Mouse (Mus musculus): ENCODE results near the gene Myo1h. TPM values are rescaled to one million over a fixed set of nuclear protein-coding genes. Genes with fewer than 3 reads are reported as not detected.

Gene Myo1h
- polyA plus RNA-seq, 1 experiment from 2014 or later: 2.2 TPM

- Histone ChIP-seq H3K27ac (no peak overlapping the region), H3K4me2 (no peak overlapping the region), H3K4me1 (peaks cover 19% of the 10 kb centered on the region), H3K36me3 (no peaks in the 10 kb centered on the region), H3K9ac (no peak overlapping the region), H3K27me3 (no peaks in the 10 kb centered on the region), H3K9me3 (no peaks in the 10 kb centered on the region), H3K4me3 (no peak overlapping the region)
- WGBS: 37% methylated on average over 18 of the region's 18 CpGs
- ATAC-seq (ENCODE audit: insufficient number of reproducible peaks, low FRiP score, low TSS enrichment, low read depth): no peak
Measured at GRCm38 (mm10) chr5:114298212-114298894, 9.4 kb downstream of the Myo1h start.

- Histone ChIP-seq H3K36me3 (no peaks in the 10 kb centered on the region), H3K27ac (no peak overlapping the region), H3K4me3 (no peak overlapping the region), H3K9ac (no peak overlapping the region), H3K9me3 (no peaks in the 10 kb centered on the region), H3K4me1 (peaks cover 19% of the 10 kb centered on the region), H3K27me3 (no peaks in the 10 kb centered on the region), H3K4me2 (no peak overlapping the region)
- no peak for ATAC-seq (ENCODE audit: insufficient number of reproducible peaks, low FRiP score, low TSS enrichment, low read depth)
- WGBS: 61% methylated on average over 22 of the region's 22 CpGs
Measured at GRCm38 (mm10) chr5:114299156-114299855, 10.3 kb downstream of the Myo1h start.

DNA sequence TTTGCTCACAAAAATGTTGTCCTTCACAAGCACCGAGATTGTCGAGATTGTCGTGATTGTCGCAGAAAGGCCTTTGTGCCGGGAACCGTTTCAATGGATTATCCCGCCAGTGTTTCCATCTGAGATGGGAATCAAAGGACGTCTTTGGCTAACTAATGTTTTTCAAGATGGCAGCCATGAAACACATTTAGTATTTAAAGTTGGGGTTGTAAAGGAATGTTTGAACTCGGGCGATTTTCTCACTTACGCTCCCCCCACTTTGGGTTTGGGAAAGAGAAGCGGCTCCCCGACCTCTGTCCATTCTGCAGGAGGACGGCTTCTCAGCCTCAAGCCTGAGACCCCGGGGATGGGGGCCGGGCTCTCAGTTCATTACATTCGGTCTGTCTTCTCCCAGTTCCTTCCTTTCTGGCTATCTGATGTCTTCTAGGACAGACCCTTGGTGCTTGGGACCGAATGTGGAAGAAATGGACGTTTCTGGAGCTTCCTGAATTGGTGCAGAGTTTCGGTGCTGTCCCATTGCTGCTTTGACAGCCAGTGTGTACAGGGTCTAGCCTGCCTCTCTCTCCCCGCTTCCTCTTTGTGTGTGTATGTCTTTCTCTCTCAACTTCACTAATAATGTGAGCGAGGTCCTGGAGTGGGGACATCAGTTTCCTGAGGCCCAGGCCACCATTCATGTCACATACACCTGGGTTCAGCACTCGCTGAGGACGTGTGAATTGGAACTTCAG, 11.1 kb downstream of the Myo1h start:
- Histone ChIP-seq H3K4me3 (no peak overlapping the region), H3K27ac (no peak overlapping the region), H3K4me1 (peaks cover 19% of the 10 kb centered on the region), H3K9ac (no peak overlapping the region), H3K27me3 (no peaks in the 10 kb centered on the region), H3K9me3 (no peaks in the 10 kb centered on the region), H3K4me2 (no peak overlapping the region), H3K36me3 (no peaks in the 10 kb centered on the region)
- 86% methylated on average over 24 of the region's 24 CpGs for WGBS
- ATAC-seq (ENCODE audit: insufficient number of reproducible peaks, low FRiP score, low TSS enrichment, low read depth): no peak

DNA sequence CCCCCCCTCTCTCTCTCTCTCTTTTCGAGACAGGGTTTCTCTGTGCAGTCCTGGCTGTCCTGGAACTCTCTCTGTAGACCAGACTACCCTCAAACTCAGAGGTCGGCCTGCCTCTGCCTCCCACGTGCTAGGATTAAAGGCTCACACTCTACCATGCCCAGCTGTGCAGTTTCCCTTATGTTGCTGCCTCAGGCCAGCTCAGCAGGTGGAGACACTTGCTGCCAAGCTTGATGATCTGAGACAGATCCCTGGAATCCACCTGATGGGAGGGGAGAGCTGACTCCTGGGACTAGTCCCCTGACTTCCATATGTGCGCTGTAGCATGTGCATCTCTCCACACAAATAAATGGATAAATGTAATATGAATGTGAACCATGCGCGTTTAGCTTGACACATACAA, 14.2 kb downstream of the Myo1h start:
- Histone ChIP-seq H3K9ac (no peak overlapping the region), H3K27ac (no peak overlapping the region), H3K36me3 (no peaks in the 10 kb centered on the region), H3K9me3 (no peaks in the 10 kb centered on the region), H3K4me3 (no peak overlapping the region), H3K27me3 (no peaks in the 10 kb centered on the region), H3K4me1 (peaks cover 5% of the 10 kb centered on the region; the same call in 1 of the 2 replicates), H3K4me2 (no peak overlapping the region)
- ATAC-seq (ENCODE audit: insufficient number of reproducible peaks, low FRiP score, low TSS enrichment, low read depth): no peak
- 70% methylated on average over 6 of the region's 6 CpGs for WGBS

- H3K27me3 ChIP-seq: no peaks in the 10 kb centered on the region
- no peaks in the 10 kb centered on the region for H3K36me3 ChIP-seq
- H3K9me3 ChIP-seq: no peaks in the 10 kb centered on the region
- no peak for ATAC-seq (ENCODE audit: insufficient number of reproducible peaks, low FRiP score, low TSS enrichment, low read depth)
- 59% methylated on average over 5 of the region's 5 CpGs for WGBS
- no peak overlapping the region for H3K9ac ChIP-seq
- H3K27ac ChIP-seq: no peak overlapping the region
- peaks cover 3% of the 10 kb centered on the region; the same call in 1 of the 2 replicates for H3K4me1 ChIP-seq
- H3K4me3 ChIP-seq: no peak overlapping the region
- H3K4me2 ChIP-seq: no peak overlapping the region
Measured at GRCm38 (mm10) chr5:114306496-114306895, 17.5 kb downstream of the Myo1h start.

DNA sequence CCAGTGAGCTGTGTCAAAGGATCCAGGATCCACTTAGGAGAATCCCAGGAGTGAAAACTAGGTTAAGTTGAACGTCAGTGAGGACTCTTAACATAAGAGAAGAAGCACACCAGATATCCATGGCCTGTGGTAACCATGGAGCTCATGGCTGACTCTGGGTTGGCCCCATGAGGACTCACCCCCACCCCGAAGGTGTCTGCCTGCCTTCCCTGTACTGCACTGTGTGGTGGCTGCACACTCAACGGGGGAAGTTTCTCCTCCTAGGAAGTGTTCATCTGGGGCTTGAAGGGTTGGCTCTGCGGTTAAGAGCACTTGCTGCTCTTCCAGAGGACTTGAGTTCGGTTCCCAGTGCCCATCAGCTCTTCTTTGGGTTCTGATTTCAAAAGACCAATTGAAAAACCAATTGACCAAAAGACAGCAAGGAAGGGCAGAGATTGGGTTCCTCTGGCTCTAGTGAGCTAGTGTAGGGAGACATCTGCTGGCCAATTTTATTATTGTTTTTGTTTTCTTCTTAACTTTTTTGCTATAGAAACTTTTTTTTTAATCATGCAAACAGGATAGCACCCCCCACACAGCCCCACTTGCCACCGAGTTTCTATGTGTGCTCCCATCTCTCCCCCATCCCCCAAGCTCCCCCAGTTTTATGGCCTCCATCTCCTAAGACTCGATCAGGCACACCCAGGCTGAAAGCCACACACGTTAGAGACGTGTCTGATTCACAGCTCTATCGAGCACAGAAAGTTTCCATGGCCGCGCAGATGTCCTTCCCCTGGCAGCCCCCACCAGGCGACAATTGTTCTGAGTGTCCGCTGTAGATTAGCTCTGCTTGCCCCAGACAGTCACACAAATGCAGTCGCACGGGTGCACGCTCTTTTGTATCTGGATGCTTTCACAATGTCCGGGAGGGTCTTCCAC, 20.1 kb downstream of the Myo1h start:
- Histone ChIP-seq H3K9ac (no peak overlapping the region), H3K4me1 (peaks cover 3% of the 10 kb centered on the region; the same call in 1 of the 2 replicates), H3K27me3 (no peaks in the 10 kb centered on the region; the same call in 1 of the 2 replicates), H3K4me3 (no peak overlapping the region), H3K27ac (no peak overlapping the region), H3K4me2 (no peak overlapping the region), H3K36me3 (no peaks in the 10 kb centered on the region), H3K9me3 (no peaks in the 10 kb centered on the region)
- WGBS: 53% methylated on average over 18 of the region's 18 CpGs
- ATAC-seq (ENCODE audit: insufficient number of reproducible peaks, low FRiP score, low TSS enrichment, low read depth): no peak

DNA sequence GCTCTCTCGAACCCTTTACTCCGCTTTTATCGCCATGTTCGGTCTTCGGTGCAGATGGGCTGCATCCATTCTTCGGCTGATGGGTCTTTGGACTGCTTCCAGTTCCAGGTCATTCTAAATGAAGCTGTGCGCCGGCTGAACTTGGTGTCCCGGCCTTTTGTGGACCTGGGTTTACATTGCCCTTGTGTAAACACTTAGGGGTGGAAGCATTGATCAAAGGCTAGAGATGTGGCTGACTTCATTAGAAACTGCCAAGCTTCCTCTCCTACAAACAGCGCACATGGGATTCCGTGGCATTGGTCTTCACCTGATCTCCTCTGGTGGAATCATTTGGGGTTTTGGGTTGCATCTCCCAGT, 20.7 kb downstream of the Myo1h start:
- no peak for ATAC-seq (ENCODE audit: insufficient number of reproducible peaks, low FRiP score, low TSS enrichment, low read depth)
- Histone ChIP-seq H3K4me3 (no peak overlapping the region), H3K9ac (no peak overlapping the region), H3K27ac (no peak overlapping the region), H3K4me1 (peaks cover 3% of the 10 kb centered on the region; the same call in 1 of the 2 replicates), H3K27me3 (no peaks in the 10 kb centered on the region; the same call in 1 of the 2 replicates), H3K36me3 (no peaks in the 10 kb centered on the region), H3K4me2 (no peak overlapping the region), H3K9me3 (no peaks in the 10 kb centered on the region)
- WGBS: 65% methylated on average over 11 of the region's 11 CpGs

- no peaks in the 10 kb centered on the region for H3K36me3 ChIP-seq
- H3K4me2 ChIP-seq: no peak overlapping the region
- peaks cover 5% of the 10 kb centered on the region; the same call in 1 of the 2 replicates for H3K4me1 ChIP-seq
- no peaks in the 10 kb centered on the region for H3K9me3 ChIP-seq
- H3K9ac ChIP-seq: no peak overlapping the region
- no peak overlapping the region for H3K4me3 ChIP-seq
- WGBS: 54% methylated on average over 25 of the region's 25 CpGs
- no peaks in the 10 kb centered on the region; the same call in 1 of the 2 replicates for H3K27me3 ChIP-seq
- ATAC-seq (ENCODE audit: insufficient number of reproducible peaks, low FRiP score, low TSS enrichment, low read depth): no peak
- no peak overlapping the region for H3K27ac ChIP-seq
Measured at GRCm38 (mm10) chr5:114323105-114323790, 34.3 kb downstream of the Myo1h start.

DNA sequence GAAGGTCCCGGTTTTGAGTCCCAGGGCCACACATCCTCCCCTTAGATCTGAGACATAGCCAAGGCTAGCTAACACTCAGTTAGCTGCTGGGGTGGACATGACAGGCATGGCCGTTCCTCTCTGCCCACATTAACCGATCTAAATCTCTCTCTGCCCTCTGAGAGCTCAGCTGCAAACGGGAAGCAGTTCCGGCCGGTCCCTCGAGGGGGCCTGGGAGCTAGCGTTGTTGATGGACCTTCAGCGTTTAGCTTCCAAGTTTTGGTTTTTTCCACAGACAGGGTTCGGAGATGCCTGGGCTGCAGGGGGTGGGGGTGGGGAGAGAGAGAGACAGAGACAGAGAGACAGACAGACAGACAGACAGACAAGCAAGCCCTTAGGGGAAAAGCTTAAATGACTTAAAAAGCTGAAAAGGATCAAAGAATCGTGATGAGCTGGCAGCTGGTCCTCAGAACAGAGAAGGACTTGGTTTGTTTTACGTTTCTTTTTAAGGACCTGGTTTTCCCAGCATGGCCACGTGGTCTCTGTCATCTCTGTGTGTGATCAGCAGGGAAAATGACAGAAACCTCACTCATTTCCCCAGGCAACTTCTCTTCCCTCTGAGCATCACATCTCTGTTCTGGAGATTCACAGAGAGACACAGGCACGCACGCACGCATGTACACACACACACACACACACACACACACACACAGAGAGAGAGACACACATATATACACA, 35.0 kb downstream of the Myo1h start:
- H3K27ac ChIP-seq: no peak overlapping the region
- H3K36me3 ChIP-seq: no peaks in the 10 kb centered on the region
- H3K9me3 ChIP-seq: no peaks in the 10 kb centered on the region
- H3K9ac ChIP-seq: no peak overlapping the region
- H3K4me2 ChIP-seq: no peak overlapping the region
- H3K4me3 ChIP-seq: no peak overlapping the region
- ATAC-seq (ENCODE audit: insufficient number of reproducible peaks, low FRiP score, low TSS enrichment, low read depth): no peak
- no peaks in the 10 kb centered on the region; the same call in 1 of the 2 replicates for H3K27me3 ChIP-seq
- 20% methylated on average over 16 of the region's 16 CpGs for WGBS
- H3K4me1 ChIP-seq: peaks cover 5% of the 10 kb centered on the region; the same call in 1 of the 2 replicates

DNA sequence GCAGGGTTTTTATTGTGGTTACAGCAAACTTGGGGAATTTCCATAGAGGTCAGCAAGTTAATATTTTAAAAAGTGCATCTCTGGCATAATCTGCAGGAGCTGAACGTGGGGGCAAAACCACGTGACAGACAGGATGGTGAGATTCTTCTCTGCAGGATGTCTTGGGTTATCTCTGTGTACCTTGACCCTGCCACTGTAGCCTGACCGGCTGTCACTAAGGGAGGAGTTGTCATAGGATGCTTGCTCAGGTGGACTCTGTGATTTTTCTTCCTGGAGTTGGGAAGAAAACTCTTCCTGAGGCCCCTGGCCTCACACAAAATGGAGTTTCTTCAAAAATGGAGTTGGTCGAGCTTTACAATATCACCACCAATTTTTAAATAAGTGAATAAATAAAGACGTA, 54.0 kb downstream of the Myo1h start:
- ATAC-seq (ENCODE audit: insufficient number of reproducible peaks, low FRiP score, low TSS enrichment, low read depth): no peak
- no peak overlapping the region for H3K9ac ChIP-seq
- no peaks in the 10 kb centered on the region for H3K36me3 ChIP-seq
- WGBS: 85% methylated on average over 5 of the region's 5 CpGs
- no peaks in the 10 kb centered on the region for H3K9me3 ChIP-seq
- no peaks in the 10 kb centered on the region for H3K4me1 ChIP-seq
- no peak overlapping the region for H3K27ac ChIP-seq
- no peak overlapping the region for H3K4me2 ChIP-seq
- H3K4me3 ChIP-seq: no peak overlapping the region
- H3K27me3 ChIP-seq: no peaks in the 10 kb centered on the region

All from limb, embryonic 15.5 days (tissue).